Mouse (Mus musculus) ES-E14 (cell line): Measurements from ENCODE around the gene Cacnb4. TPM values are rescaled to one million over a fixed set of nuclear protein-coding genes. Genes with fewer than 3 reads are reported as not detected.

ENCODE experiments used
- DNase-seq: peaks from one replicate; pipeline ENCODE4 v3.0.0-alpha.2; 2013; ENCODE audit warnings: low read depth, low spot score
- H3K27ac ChIP-seq: 2 replicates; pipeline ENCODE4 v1.5.1; 2012; ENCODE audit warnings: low read depth, mild to moderate bottlenecking, low read length, moderate library complexity, mixed read lengths; ENCODE audit not compliant: poor library complexity, insufficient read depth, severe bottlenecking
- H3K36me3 ChIP-seq: 2 replicates; pipeline ENCODE4 v1.6.1; 2012; ENCODE audit warnings: mild to moderate bottlenecking, low read length, moderate library complexity, mixed read lengths; ENCODE audit not compliant: control insufficient read depth, poor library complexity, insufficient read depth, severe bottlenecking
- H3K4me1 ChIP-seq, 2 experiments: fragments of 150-350 bp in 1 of 2; sonication (generic) in 1 of 2; 2 replicates each; pipeline ENCODE4 v1.6.1; 2012; ENCODE audit warnings: low read length in 2 of 2, mild to moderate bottlenecking in 1 of 2, mixed read lengths in 1 of 2; ENCODE audit not compliant: control insufficient read depth in 2 of 2, insufficient read depth in 2 of 2, poor library complexity in 1 of 2
- H3K4me3 ChIP-seq, 2 experiments: fragments of 150-350 bp in 1 of 2; sonication (generic) in 1 of 2; 2 replicates each; pipeline ENCODE4 v1.5.1; 2012; ENCODE audit warnings: low read length in 2 of 2, low read depth in 1 of 2, mild to moderate bottlenecking in 1 of 2, mixed read lengths in 1 of 2; ENCODE audit not compliant: insufficient read depth in 1 of 2, poor library complexity in 1 of 2, severe bottlenecking in 1 of 2
- H3K9ac ChIP-seq: 2 replicates; pipeline ENCODE4 v1.6.1; 2012; ENCODE audit warnings: low read depth, mild to moderate bottlenecking, low read length, mixed read lengths; ENCODE audit not compliant: poor library complexity, insufficient read depth, severe bottlenecking
- H3K9me3 ChIP-seq: fragments of 150-350 bp; sonication (generic); 2 replicates; pipeline ENCODE4 v1.6.1; 2012; ENCODE audit warnings: low read depth, mild to moderate bottlenecking, low read length; ENCODE audit not compliant: control insufficient read depth, insufficient read depth
- CHD2 ChIP-seq: IDR thresholded peaks from 2 replicates; pipeline ENCODE4 v1.6.1; 2014; ENCODE audit warnings: mild to moderate bottlenecking, low read depth, low read length, inconsistent platforms
- HCFC1 ChIP-seq: IDR thresholded peaks from 2 replicates; pipeline ENCODE4 v1.6.1; 2012; ENCODE audit warnings: low read length, inconsistent platforms, borderline replicate concordance; ENCODE audit not compliant: insufficient read depth
- MAFK ChIP-seq: IDR thresholded peaks from 2 replicates; pipeline ENCODE4 v1.6.1; 2014; ENCODE audit warnings: mild to moderate bottlenecking, low read depth, low read length, inconsistent platforms; ENCODE audit not compliant: insufficient read depth
- ZC3H11A ChIP-seq: IDR thresholded peaks from 2 replicates; pipeline ENCODE4 v1.6.1; 2012; ENCODE audit warnings: low read depth, mild to moderate bottlenecking, inconsistent platforms, low read length, borderline replicate concordance
- ZNF384 ChIP-seq: IDR thresholded peaks from 2 replicates; pipeline ENCODE4 v1.6.1; 2012; ENCODE audit warnings: low read depth, low read length, inconsistent platforms
- in situ Hi-C, 2 experiments: fragments of 600-800 bp; cut with MboI; formaldehyde crosslinking; loops; one replicate each; pipeline ENCODE4 v1.15.1; 2025; ENCODE audit warnings: low sequenced_read_pairs in 2 of 2, inconsistent platforms in 1 of 2; ENCODE audit not compliant: unreplicated experiment in 2 of 2
- total RNA-seq: library from RNA; depleted of rRNA; stranded (reverse); fragments of 300-350 nt; gene quantifications from 2 replicates; pipeline ENCODE4 v1.2.3, GENCODE M21; 2012

Gene Cacnb4
- total RNA-seq, 1 experiment: 0.09 TPM

DNA sequence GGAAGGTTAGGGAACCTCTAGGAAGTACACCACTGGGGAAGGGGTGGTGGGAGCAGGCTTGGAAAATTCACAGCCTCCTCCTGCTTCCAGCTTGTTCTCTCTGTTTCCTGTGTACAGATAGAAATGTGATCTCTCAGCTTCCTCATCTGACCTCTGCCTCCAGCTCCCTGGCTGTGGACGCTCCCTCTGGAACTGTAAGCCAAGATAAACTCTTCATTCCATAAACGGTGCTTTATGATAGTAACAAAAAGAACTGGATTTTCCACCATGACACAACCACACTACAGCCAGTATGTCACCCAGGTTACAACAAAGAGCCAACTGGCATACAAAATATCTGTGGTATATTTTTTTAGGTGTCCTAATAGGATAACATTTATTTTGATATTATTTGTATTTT is 132.1 kb downstream of the Cacnb4 start:
- TF ChIP-seq CHD2 (no peak), ZC3H11A (no peak), ZNF384 (no peak), HCFC1 (no peak), MAFK (no peak)
- no peaks in the 10 kb centered on the region for H3K9me3 ChIP-seq
- no peak overlapping the region for H3K27ac ChIP-seq
- no peaks in the 10 kb centered on the region for H3K36me3 ChIP-seq
- no peak overlapping the region for H3K9ac ChIP-seq
- no peak for DNase-seq
- no peak overlapping the region for H3K4me3 ChIP-seq
- peaks cover 0 to 2% of the 10 kb centered on the region in 2 experiments; a peak in 2 of 4 replicates for H3K4me1 ChIP-seq
- in situ Hi-C loops: no loop called here

DNA sequence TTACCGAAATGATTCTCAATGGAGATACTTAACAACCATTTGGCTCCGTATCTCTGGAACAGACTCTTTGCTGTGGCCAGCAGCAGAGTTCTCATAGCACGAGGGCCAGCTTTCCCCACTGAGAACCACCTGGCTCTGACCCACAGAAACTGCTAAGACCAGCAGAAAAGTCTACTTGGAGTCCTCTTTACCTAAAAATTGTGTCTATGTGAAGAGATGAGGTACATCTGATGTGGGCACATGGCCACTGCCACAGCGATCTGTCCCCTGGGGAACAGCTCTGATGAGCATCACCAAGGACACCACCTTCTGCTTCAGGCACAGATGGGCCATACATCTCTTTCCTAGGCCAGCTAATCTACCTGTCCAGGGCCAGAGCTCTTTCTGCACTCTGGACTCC is 135.6 kb downstream of the Cacnb4 start:
- H3K9me3 ChIP-seq: no peaks in the 10 kb centered on the region
- TF ChIP-seq CHD2 (no peak), ZC3H11A (no peak), HCFC1 (no peak)
- H3K27ac ChIP-seq: no peak overlapping the region
- no peak for DNase-seq
- H3K4me3 ChIP-seq: no peak overlapping the region
- H3K9ac ChIP-seq: no peak overlapping the region
- in situ Hi-C loops: no loop called here
- no peaks in the 10 kb centered on the region for H3K36me3 ChIP-seq
- H3K4me1 ChIP-seq: peaks cover 0 to 2% of the 10 kb centered on the region in 2 experiments; a peak in 2 of 4 replicates

DNA sequence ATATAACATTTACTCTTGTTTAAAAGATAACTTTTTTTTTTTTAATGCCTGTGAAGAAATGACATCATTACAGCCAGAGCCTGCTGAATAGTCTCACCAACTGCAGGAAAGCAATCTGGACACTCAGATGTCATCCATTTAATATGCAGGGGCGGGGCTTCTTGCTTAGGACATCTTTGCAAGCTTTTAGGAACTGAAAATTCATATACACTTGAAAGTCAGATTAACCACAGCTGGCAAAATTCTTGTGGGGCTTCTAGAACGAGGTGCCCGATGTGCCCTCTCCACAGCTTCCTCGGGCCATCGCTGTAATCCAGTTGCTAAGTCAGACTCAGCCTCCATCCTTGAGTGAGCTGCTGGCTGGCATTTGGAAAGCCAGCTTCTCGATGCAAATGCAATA is 137.3 kb downstream of the Cacnb4 start:
- no peak for TF ChIP-seq MAFK
- TF ChIP-seq CHD2: no peak
- TF ChIP-seq ZC3H11A: no peak
- TF ChIP-seq HCFC1: no peak
- no peak for TF ChIP-seq ZNF384
- no peaks in the 10 kb centered on the region for H3K9me3 ChIP-seq
- no peaks in the 10 kb centered on the region for H3K36me3 ChIP-seq
- H3K4me3 ChIP-seq: no peak overlapping the region
- H3K27ac ChIP-seq: no peak overlapping the region
- peaks cover 0 to 2% of the 10 kb centered on the region in 2 experiments; a peak in 2 of 4 replicates for H3K4me1 ChIP-seq
- in situ Hi-C loops: no loop called here
- DNase-seq: no peak
- H3K9ac ChIP-seq: no peak overlapping the region

DNA sequence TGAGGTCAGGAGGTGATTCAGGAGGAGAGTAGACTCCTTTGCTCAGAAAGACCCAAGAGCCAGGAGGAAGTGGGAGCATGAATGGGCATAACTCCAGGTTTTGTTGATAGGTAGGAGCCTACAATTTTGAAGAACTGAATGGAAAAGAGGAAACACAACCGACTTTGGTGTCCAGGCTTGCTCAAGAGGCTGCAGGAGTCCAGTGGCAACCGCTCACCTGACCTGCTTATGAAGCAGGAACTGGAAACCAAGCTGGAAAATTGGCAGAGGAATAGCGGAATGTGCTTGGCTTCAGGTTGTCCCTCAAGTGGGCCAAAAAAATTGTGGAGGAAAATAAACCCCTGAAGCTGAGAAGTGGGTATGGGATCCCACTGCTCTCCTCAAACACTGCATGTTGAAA is 139.0 kb downstream of the Cacnb4 start:
- Histone ChIP-seq H3K4me1 (peaks cover 0 to 2% of the 10 kb centered on the region in 2 experiments; a peak in 2 of 4 replicates), H3K27ac (no peak overlapping the region), H3K36me3 (no peaks in the 10 kb centered on the region), H3K4me3 (no peak overlapping the region), H3K9ac (no peak overlapping the region), H3K9me3 (no peaks in the 10 kb centered on the region)
- DNase-seq: no peak
- TF ChIP-seq MAFK (no peak), ZNF384 (no peak), CHD2 (no peak), ZC3H11A (no peak), HCFC1 (no peak)
- in situ Hi-C loops: no loop called here

DNA sequence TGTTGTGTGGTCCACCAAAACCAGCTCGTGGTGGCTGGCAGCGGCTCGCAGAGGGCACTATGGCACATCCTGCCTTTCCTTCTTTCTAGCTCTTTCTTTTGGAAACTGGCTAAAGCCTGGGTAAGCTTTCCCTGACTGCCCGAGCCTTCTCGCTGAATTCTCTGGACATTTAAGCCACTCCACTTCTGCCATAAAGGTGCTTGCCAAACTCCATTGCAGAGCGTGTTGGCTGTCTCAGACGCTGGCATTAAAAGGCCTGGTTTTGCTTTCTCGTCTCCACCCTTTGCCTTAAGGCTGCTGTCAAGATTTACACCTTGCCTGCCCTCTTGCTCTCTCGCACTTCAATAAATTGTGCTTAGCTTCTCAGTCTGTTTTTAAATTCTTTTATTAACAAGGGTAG is 139.5 kb downstream of the Cacnb4 start:
- Histone ChIP-seq H3K9ac (no peak overlapping the region), H3K9me3 (no peaks in the 10 kb centered on the region), H3K27ac (no peak overlapping the region), H3K36me3 (no peaks in the 10 kb centered on the region), H3K4me3 (no peak overlapping the region), H3K4me1 (no peaks in the 10 kb centered on the region; a peak in 1 of 4 replicates)
- TF ChIP-seq MAFK (no peak), ZC3H11A (no peak), HCFC1 (no peak), CHD2 (no peak), ZNF384 (no peak)
- DNase-seq: no peak
- in situ Hi-C loops: no loop called here
